In genomic region chr4:120904533-120904932, GRCm38 (mm10) we compare ENCODE assay signal across 22 mouse cellular contexts. TPM values are rescaled to one million over a fixed set of nuclear protein-coding genes. Genes with fewer than 3 reads are reported as not detected.
DNase-seq lines count a peak whose midpoint lies in the region; ATAC-seq and TF ChIP-seq lines count a peak whose summit lies in the region.
"Had no signal": no experiment of that assay in that cellular context is flagged by ENCODE, and none has a peak within 500 bp of the region (broad histone marks: within the 10 kb centered on the region; RNA-seq: fewer than 3 reads in every experiment).

No protein-coding gene starts in this region.

- TF ChIP-seq POLR2A in MEL (IDR thresholded peaks at IDR 0.05; ENCODE audit: control insufficient read depth in 1 of 2, insufficient read depth in 1 of 2, low read depth in 1 of 2, low read length in 2 of 2, poor library complexity in 1 of 2), result no peak

- peaks cover 0 to 2% of the 10 kb centered on the region in 2 experiments; a peak in 1 of 4 replicates for H3K36me3 ChIP-seq in MEL (ENCODE audit: control insufficient read depth in 1 of 2, insufficient read depth in 2 of 2, low read length in 2 of 2)
- H3K36me3 ChIP-seq: embryonic facial prominence, embryonic 12.5 days; embryonic facial prominence, embryonic 15.5 days had no signal

- no peaks in the 10 kb centered on the region for H3K9me3 ChIP-seq in MEL (replicated peaks; ENCODE audit: insufficient read depth, low read length)
- H3K9me3 ChIP-seq: embryonic facial prominence, embryonic 12.5 days; embryonic facial prominence, embryonic 15.5 days had no signal

- H3K27me3 ChIP-seq in MEL (ENCODE audit: control insufficient read depth in 1 of 2, insufficient read depth in 2 of 2, low read length in 2 of 2), result no peaks in the 10 kb centered on the region
- H3K27me3 ChIP-seq: embryonic facial prominence, embryonic 12.5 days; embryonic facial prominence, embryonic 15.5 days had no signal

- no peak overlapping the region for H3K27ac ChIP-seq in MEL (ENCODE audit: control insufficient read depth, low read depth, low read length)
- H3K27ac ChIP-seq: embryonic facial prominence, embryonic 12.5 days; embryonic facial prominence, embryonic 15.5 days; gastrocnemius, adult 2 months; hindbrain, embryonic 14.5 days; hindbrain, postnatal 0 days had no signal

- no peak for TF ChIP-seq CTCF in MEL (IDR thresholded peaks at IDR 0.05 in 2 of 3, conservative IDR thresholded peaks at IDR 0.05 in 1 of 3; ENCODE audit: control insufficient read depth in 1 of 3, insufficient read depth in 1 of 3, low read depth in 2 of 3, low read length in 3 of 3, poor library complexity in 1 of 3, severe bottlenecking in 1 of 3)

- no peak overlapping the region for H3K4me3 ChIP-seq in MEL (ENCODE audit: control insufficient read depth in 1 of 2, insufficient read depth in 1 of 2, low read depth in 2 of 2, low read length in 2 of 2)
- H3K4me3 ChIP-seq: embryonic facial prominence, embryonic 12.5 days; embryonic facial prominence, embryonic 15.5 days; gastrocnemius, adult 2 months had no signal

- TF ChIP-seq EP300 in MEL (IDR thresholded peaks at IDR 0.05; ENCODE audit: low read depth in 1 of 2, low read length in 2 of 2), result no peak; a peak in 1 of 4 replicates

- no peak overlapping the region for H3K9ac ChIP-seq in MEL (ENCODE audit: control insufficient read depth, low read depth, low read length, poor library complexity, severe bottlenecking)
- H3K9ac ChIP-seq: embryonic facial prominence, embryonic 12.5 days; embryonic facial prominence, embryonic 15.5 days; forebrain, postnatal 0 days; hindbrain, embryonic 14.5 days had no signal

- TF ChIP-seq RAD21 in MEL (IDR thresholded peaks at IDR 0.05; ENCODE audit: low read depth, low read length), result no peak

- H3K79me2 ChIP-seq in MEL (ENCODE audit: control insufficient read depth, insufficient read depth, low read length, poor library complexity), result no peaks in the 10 kb centered on the region

- peaks cover 0 to 7% of the 10 kb centered on the region in 2 experiments; a peak in 1 of 4 replicates for H3K4me1 ChIP-seq in MEL (ENCODE audit: control insufficient read depth in 1 of 2, insufficient read depth in 2 of 2, low read length in 2 of 2)
- H3K4me1 ChIP-seq: embryonic facial prominence, embryonic 12.5 days; embryonic facial prominence, embryonic 15.5 days had no signal

- peak; percentile 47 to 50 for DNase-seq in cerebellum, postnatal 25 days
- no peak for DNase-seq in cerebellum, adult 11-12 months
- DNase-seq in MEL (ENCODE audit: low read depth, low spot score), result peak; percentile 46
- DNase-seq in brain, adult 2 months (ENCODE audit: low read depth, low spot score), result peak; percentile 67
- DNase-seq in adrenal gland, postnatal 4 days (ENCODE audit: low spot score in 2 of 2), result no peak
- DNase-seq in adrenal gland, adult 2 months, result no peak
- DNase-seq: adrenal gland, postnatal 10 days; adrenal gland, postnatal 36 days; cerebellum, adult 9-11 months; forebrain, postnatal 0 days; gastrocnemius, adult 2 months; gastrocnemius, postnatal 14 days; kidney, adult 2 months had no signal

- peak; percentile 88 to 95 for ATAC-seq in hematopoietic stem cell, adult 5-6 weeks (replicated peaks in 1 of 2; ENCODE audit: insufficient read depth in 1 of 2, low FRiP score in 2 of 2, low TSS enrichment in 1 of 2, low read depth in 1 of 2, poor library complexity in 2 of 2, severe bottlenecking in 2 of 2)
- ATAC-seq in activated CD4-positive, CD25-positive, alpha-beta regulatory T cell, adult 4 months, result no peak
- ATAC-seq: forebrain, embryonic 14.5 days; forebrain, postnatal 0 days; hindbrain, postnatal 0 days; inflammation-experienced regulatory T-cells, adult 6 months; intestine, postnatal 0 days had no signal

TF ChIP-seq in MEL, 35 proteins besides CTCF, POLR2A, EP300 and RAD21:
- no peak for TF ChIP-seq NELFE (IDR thresholded peaks at IDR 0.05; ENCODE audit: low read depth, low read length)
- no peak for TF ChIP-seq HCFC1 (IDR thresholded peaks at IDR 0.05; ENCODE audit: low read depth, low read length)
- TF ChIP-seq ZNF384 (IDR thresholded peaks at IDR 0.05; ENCODE audit: low read depth, low read length), result no peak
- no peak for TF ChIP-seq USF2 (IDR thresholded peaks at IDR 0.05; ENCODE audit: borderline replicate concordance in 1 of 2, insufficient read depth in 1 of 2, low read depth in 1 of 2, low read length in 2 of 2)
- no peak for TF ChIP-seq UBTF (IDR thresholded peaks at IDR 0.05; ENCODE audit: borderline replicate concordance, insufficient read depth, low read depth, low read length)
- no peak for TF ChIP-seq CHD1 (IDR thresholded peaks at IDR 0.05; ENCODE audit: low read depth, low read length)
- no peak for TF ChIP-seq MAX (IDR thresholded peaks at IDR 0.05; ENCODE audit: low read length)
- TF ChIP-seq MYB (IDR thresholded peaks at IDR 0.05; ENCODE audit: low read depth, low read length), result no peak
- no peak for TF ChIP-seq MAZ (IDR thresholded peaks at IDR 0.05; ENCODE audit: low read depth, low read length)
- TF ChIP-seq SMC3 (IDR thresholded peaks at IDR 0.05; ENCODE audit: low read depth, low read length), result no peak

RNA-seq across cellular contexts. Expression of gene Exo5, which starts 20.3 kb away (rescaled TPM):
- 17.8 and 18.1 TPM in 2 replicates for total RNA-seq in MEL (2012; rRNA removed)
- polyA plus RNA-seq in MEL (2012; ENCODE audit: insufficient read depth in 1 of 2, insufficient read length in 2 of 2, low read depth in 1 of 2, low replicate concordance in 2 of 2, missing spikeins in 1 of 2), result 10 to 100 TPM in 1 of 2 experiments, not detected in 1; 20.6 TPM
- 26.9 and 27.3 TPM in 2 replicates for total RNA-seq in hematopoietic stem cell, adult 5-6 weeks (2017)
- total RNA-seq in adrenal gland, postnatal 4 days (2021), result 10 to 100 TPM; 17.0 TPM
- total RNA-seq in adrenal gland, adult 2 months (2021), result 10 to 100 TPM in 1 of 2 experiments, 1 to 10 TPM in 1; 6.9 to 10.2 TPM
- 0.80 and 1.4 TPM in 2 replicates for polyA plus RNA-seq in adrenal gland, adult 2 months (2012; rRNA removed)
- polyA plus RNA-seq in activated CD4-positive, CD25-positive, alpha-beta regulatory T cell, adult 4 months (2017; shearing (Covaris generic)), result 10 to 100 TPM; 28.2 to 30.5 TPM

RNA-seq across cellular contexts. Expression of gene Zfp69, which starts 47.0 kb away (rescaled TPM):
- total RNA-seq in MEL (2012; rRNA removed), result 1.8 and 2.0 TPM in 2 replicates
- polyA plus RNA-seq in MEL (2012; ENCODE audit: insufficient read depth in 1 of 2, insufficient read length in 2 of 2, low read depth in 1 of 2, low replicate concordance in 2 of 2, missing spikeins in 1 of 2), result 1 to 10 TPM in 1 of 2 experiments, not detected in 1; 4.3 TPM
- 4.2 and 4.3 TPM in 2 replicates for total RNA-seq in hematopoietic stem cell, adult 5-6 weeks (2017)
- total RNA-seq in adrenal gland, postnatal 4 days (2021), result 1 to 10 TPM; 5.8 to 6.7 TPM
- total RNA-seq in adrenal gland, adult 2 months (2021), result 1 to 10 TPM; 1.5 to 3.2 TPM
- polyA plus RNA-seq in adrenal gland, adult 2 months (2012; rRNA removed), result 3.5 and 3.7 TPM in 2 replicates
- polyA plus RNA-seq in activated CD4-positive, CD25-positive, alpha-beta regulatory T cell, adult 4 months (2017; shearing (Covaris generic)), result 1 to 10 TPM; 1.9 to 2.2 TPM

RNA-seq across cellular contexts. Expression of gene Rims3, which starts 49.9 kb away (rescaled TPM):
- total RNA-seq in MEL (2012; rRNA removed), result not detected in 2 replicates
- under 1 TPM in 1 of 2 experiments, not detected in 1; 0.07 TPM for polyA plus RNA-seq in MEL (2012; ENCODE audit: insufficient read depth in 1 of 2, insufficient read length in 2 of 2, low read depth in 1 of 2, low replicate concordance in 2 of 2, missing spikeins in 1 of 2)
- 0.30 and 1.2 TPM in 2 replicates for total RNA-seq in hematopoietic stem cell, adult 5-6 weeks (2017)
- total RNA-seq in adrenal gland, postnatal 4 days (2021), result 10 to 100 TPM; 11.8 to 13.9 TPM
- total RNA-seq in adrenal gland, adult 2 months (2021), result 10 to 100 TPM in 1 of 2 experiments, 1 to 10 TPM in 1; 5.8 to 11.0 TPM
- 6.9 and 7.3 TPM in 2 replicates for polyA plus RNA-seq in adrenal gland, adult 2 months (2012; rRNA removed)
- polyA plus RNA-seq in activated CD4-positive, CD25-positive, alpha-beta regulatory T cell, adult 4 months (2017; shearing (Covaris generic)), result under 1 TPM; 0.68 to 0.99 TPM

Comparison
In these comparisons a context has a peak if more than half of its experiments do, and no peak if none do; other contexts are left out.
1. DNase-seq: peak in cerebellum, postnatal 25 days (2 of 2), MEL (single experiment) and brain, adult 2 months (single experiment); none in cerebellum, adult 11-12 months (single experiment), adrenal gland, postnatal 4 days (0 of 2) and adrenal gland, adult 2 months (single experiment).